Mouse (Mus musculus) cerebellum, adult 11 months (tissue): Measurements from ENCODE around the gene Gm45717.
"Not testable (repeated sequence)": the region's sequence is repeated elsewhere in the genome, so short reads cannot be mapped to it uniquely, and the experiment has no call there.

Experiments
- DNase-seq: peaks from one replicate; pipeline ENCODE4 v3.0.0; 2022

Gene Gm45717

GRCm38 (mm10) chr7:140955758-140956555 lies at the start of gene Gm45717, which contains the start of gene Ifitm2:
TSS of gene Gm45717 (minus strand) at chr7:140955937.
TSS of gene Ifitm2 (minus strand) at chr7:140955987.
- no peak for DNase-seq

- no peak for DNase-seq
Measured at GRCm38 (mm10) chr7:141003248-141004010, 47.7 kb upstream of the Gm45717 start.

GRCm38 (mm10) chr7:141000881-141001708 lies 45.4 kb upstream of the Gm45717 start:
- no peak for DNase-seq

- no peak for DNase-seq
Measured at GRCm38 (mm10) chr7:140998853-140999700, 43.3 kb upstream of the Gm45717 start.

- no peak for DNase-seq
Measured at GRCm38 (mm10) chr7:140997817-140998216, 42.1 kb upstream of the Gm45717 start.

- no peak for DNase-seq
Measured at GRCm38 (mm10) chr7:140991117-140991689, 35.5 kb upstream of the Gm45717 start.

- DNase-seq: no peak
Measured at GRCm38 (mm10) chr7:140990622-140991021, 34.9 kb upstream of the Gm45717 start.

- no peak for DNase-seq
Measured at GRCm38 (mm10) chr7:140990185-140990584, 34.4 kb upstream of the Gm45717 start.

- DNase-seq: no peak
Measured at GRCm38 (mm10) chr7:140989022-140989421, 33.3 kb upstream of the Gm45717 start.

GRCm38 (mm10) chr7:140987182-140988138 lies 31.7 kb upstream of the Gm45717 start:
- no peak for DNase-seq

- DNase-seq: no peak
Measured at GRCm38 (mm10) chr7:140982971-140983370, 27.2 kb upstream of the Gm45717 start.

- DNase-seq: no peak
Measured at GRCm38 (mm10) chr7:140981704-140982103, 26.0 kb upstream of the Gm45717 start.

- not testable (repeated sequence) for DNase-seq
Measured at GRCm38 (mm10) chr7:140976720-140977119, 21.0 kb upstream of the Gm45717 start.

- no peak for DNase-seq
Measured at GRCm38 (mm10) chr7:140975465-140975864, 19.7 kb upstream of the Gm45717 start.

GRCm38 (mm10) chr7:140974940-140975339 lies 19.2 kb upstream of the Gm45717 start:
- DNase-seq: no peak

- no peak for DNase-seq
Measured at GRCm38 (mm10) chr7:140973396-140974165, 17.8 kb upstream of the Gm45717 start.

GRCm38 (mm10) chr7:140971479-140972171 lies 15.9 kb upstream of the Gm45717 start:
- no peak for DNase-seq

- DNase-seq: no peak
Measured at GRCm38 (mm10) chr7:140970931-140971330, 15.2 kb upstream of the Gm45717 start.

GRCm38 (mm10) chr7:140968710-140969109 lies 13.0 kb upstream of the Gm45717 start:
- DNase-seq: not testable (repeated sequence)
